Mouse (Mus musculus) forebrain, embryonic 12.5 days (tissue): Measurements from ENCODE around the gene Josd1. TPM values are rescaled to one million over a fixed set of nuclear protein-coding genes. Genes with fewer than 3 reads are reported as not detected.

Experiments
- ATAC-seq: fragments of 200-750 bp; cut with Nextera tagmentation; 2 replicates; pipeline ENCODE4 v1.8.0; 2017; ENCODE audit warnings: moderate TSS enrichment; ENCODE audit not compliant: low FRiP score
- H3K27ac ChIP-seq: fragments of 300-500 bp; sonication (generic); 2 replicates; pipeline ENCODE4 v1.5.1; 2016; ENCODE audit warnings: mild to moderate bottlenecking
- H3K27me3 ChIP-seq: fragments of 300-500 bp; sonication (generic); 2 replicates; pipeline ENCODE4 v1.6.1; 2016; ENCODE audit warnings: mild to moderate bottlenecking
- H3K36me3 ChIP-seq: fragments of 300-500 bp; sonication (generic); replicated peaks from 2 replicates; pipeline ENCODE4 v1.6.1; 2016; ENCODE audit warnings: mild to moderate bottlenecking
- H3K4me1 ChIP-seq: fragments of 300-500 bp; sonication (generic); 2 replicates; pipeline ENCODE4 v1.6.1; 2016
- H3K4me2 ChIP-seq: fragments of 300-500 bp; sonication (generic); 2 replicates; pipeline ENCODE4 v1.6.1; 2016; ENCODE audit warnings: mild to moderate bottlenecking, moderate library complexity
- H3K4me3 ChIP-seq: fragments of 300-500 bp; sonication (generic); replicated peaks from 2 replicates; pipeline ENCODE4 v1.5.1; 2016; ENCODE audit warnings: mild to moderate bottlenecking
- H3K9ac ChIP-seq: fragments of 300-500 bp; sonication (generic); 2 replicates; pipeline ENCODE4 v1.6.1; 2016; ENCODE audit warnings: mild to moderate bottlenecking
- H3K9me3 ChIP-seq: fragments of 300-500 bp; sonication (generic); 2 replicates; pipeline ENCODE4 v1.6.1; 2016
- WGBS: fragments of 180-500 bp; shearing (Covaris S2); methylation state at CpG from one replicate; pipeline ENCODE4 v1.1.7; 2016; 5-methylcytosine and 5-hydroxymethylcytosine counted together
- polyA plus RNA-seq: library from polyadenylated mRNA; unstranded; fragments of >200 nt; fragmentation: Nextera tagmentation; extraction: Ambion mirVana; gene quantifications from 2 replicates; pipeline ENCODE4 v1.2.1, GENCODE M21; 2016

The Josd1 gene
- polyA plus RNA-seq, 1 experiment from 2014 or later: 24.1 TPM

DNA sequence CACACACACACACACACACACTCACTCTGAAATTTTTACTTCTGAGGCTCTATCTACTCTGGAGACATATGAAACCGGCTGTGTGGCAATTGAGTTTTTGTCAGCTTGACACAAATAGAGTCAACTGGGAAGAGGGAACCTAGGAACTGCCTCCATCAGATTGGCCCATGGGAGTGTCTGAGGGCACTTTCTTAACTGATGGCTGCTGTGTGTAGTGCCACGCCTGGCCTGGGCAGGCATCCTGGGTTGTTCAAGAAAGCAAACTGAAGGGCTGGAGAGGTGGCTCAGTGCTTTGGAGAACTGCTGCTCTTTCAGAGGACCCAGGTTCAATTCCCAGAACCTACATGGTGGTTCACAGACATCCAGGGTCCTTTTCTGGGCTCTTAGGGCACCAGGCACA, 42.2 kb downstream of the Josd1 start:
- 85% methylated on average over 2 of the region's 2 CpGs for WGBS
- no peaks in the 10 kb centered on the region for H3K27me3 ChIP-seq
- H3K4me2 ChIP-seq: no peak overlapping the region
- no peak overlapping the region for H3K9ac ChIP-seq
- no peaks in the 10 kb centered on the region for H3K9me3 ChIP-seq
- no peak overlapping the region for H3K27ac ChIP-seq
- H3K4me1 ChIP-seq: no peaks in the 10 kb centered on the region
- H3K4me3 ChIP-seq: no peak overlapping the region
- H3K36me3 ChIP-seq: peaks cover 64% of the 10 kb centered on the region
- no peak for ATAC-seq

DNA sequence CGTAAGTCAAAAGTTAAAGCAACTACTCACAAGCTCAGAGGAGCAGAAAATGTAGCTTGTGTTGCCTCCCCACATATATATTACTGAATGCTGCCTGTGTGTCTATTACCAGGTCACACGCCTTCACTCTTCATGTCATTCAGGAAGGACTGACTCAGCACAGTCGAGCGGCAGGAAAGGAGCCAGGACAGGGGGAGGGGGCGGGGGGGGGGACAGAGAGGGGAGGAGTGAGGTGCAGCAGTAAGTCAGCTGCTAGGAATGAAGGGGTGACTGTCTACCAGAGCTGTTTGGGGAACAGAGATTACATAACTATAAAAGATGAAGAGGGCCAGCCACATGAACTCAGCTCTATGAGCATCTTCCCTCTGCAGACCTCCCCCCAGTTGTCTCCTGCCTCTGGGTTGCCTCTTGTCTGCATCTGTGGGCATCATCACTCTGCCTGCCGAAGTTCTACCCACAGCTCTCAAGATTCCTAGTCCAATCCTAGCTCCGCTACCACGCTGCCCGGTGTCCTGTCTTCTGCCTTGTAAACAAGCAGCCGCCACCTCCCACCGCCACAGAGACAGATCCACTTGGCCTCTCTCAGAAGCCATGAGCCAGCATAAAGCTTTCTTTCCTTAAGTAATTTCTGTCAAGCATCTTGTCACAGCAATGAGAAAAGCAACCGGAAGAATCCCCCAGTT, 46.4 kb downstream of the Josd1 start:
- peaks cover 65% of the 10 kb centered on the region for H3K36me3 ChIP-seq

DNA sequence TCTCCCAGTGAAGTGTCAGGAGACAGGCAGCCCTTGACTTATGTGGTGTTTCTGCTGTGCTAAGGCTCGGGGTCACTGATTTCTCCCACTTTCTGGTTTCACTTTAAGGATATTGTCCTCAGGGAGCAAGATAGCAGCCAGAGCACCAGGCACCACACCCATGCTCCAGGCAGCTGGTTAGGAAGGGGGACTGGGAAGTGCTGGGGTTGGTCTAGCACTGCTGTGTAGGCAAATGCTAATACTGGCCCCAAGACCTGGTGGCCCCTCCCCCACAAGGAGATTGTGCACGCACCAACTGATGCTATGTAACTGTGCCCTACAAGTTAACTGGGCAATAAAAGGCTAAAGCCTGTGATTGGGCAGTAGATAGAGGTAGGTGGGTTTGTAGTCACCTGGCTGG, 57.2 kb downstream of the Josd1 start:
- no peak for ATAC-seq

More for the DNA sequence above, 46.4 kb downstream of the Josd1 start:
- H3K4me2 ChIP-seq: no peak overlapping the region
- H3K4me1 ChIP-seq: no peaks in the 10 kb centered on the region
- no peak overlapping the region for H3K9ac ChIP-seq
- no peak for ATAC-seq
- WGBS: 80% methylated on average over 12 of the region's 12 CpGs
- H3K27me3 ChIP-seq: no peaks in the 10 kb centered on the region
- H3K27ac ChIP-seq: no peak overlapping the region
- no peak overlapping the region for H3K4me3 ChIP-seq
- no peaks in the 10 kb centered on the region for H3K9me3 ChIP-seq

More for the DNA sequence above, 57.2 kb downstream of the Josd1 start:
- H3K4me1 ChIP-seq: no peaks in the 10 kb centered on the region
- H3K27ac ChIP-seq: no peak overlapping the region
- H3K4me3 ChIP-seq: no peak overlapping the region
- H3K9ac ChIP-seq: no peak overlapping the region
- no peaks in the 10 kb centered on the region for H3K27me3 ChIP-seq
- 84% methylated on average over 2 of the region's 2 CpGs for WGBS
- H3K9me3 ChIP-seq: no peaks in the 10 kb centered on the region
- H3K4me2 ChIP-seq: no peak overlapping the region
- H3K36me3 ChIP-seq: peaks cover 72% of the 10 kb centered on the region

Other genes with a start within 250 kb of the Josd1 start
- 245 and 267 TPM in 2 replicates for gene Csnk1e, start 232.4 kb downstream of the Josd1 start, polyA plus RNA-seq
- gene Kcnj4, start 182.7 kb downstream of the Josd1 start, polyA plus RNA-seq: not detected in 2 replicates
- 12.8 and 15.3 TPM in 2 replicates for gene Kdelr3, start 171.5 kb downstream of the Josd1 start, polyA plus RNA-seq
- 76.2 and 77.5 TPM in 2 replicates for gene Ddx17, start 141.2 kb downstream of the Josd1 start, polyA plus RNA-seq
- gene Dmc1, start 82.8 kb downstream of the Josd1 start, polyA plus RNA-seq: 1.4 and 1.8 TPM in 2 replicates
- gene Fam227a, start 29.0 kb downstream of the Josd1 start, polyA plus RNA-seq: 5.1 and 5.4 TPM in 2 replicates
- 89.3 and 90.6 TPM in 2 replicates for gene Cby1, start 28.7 kb downstream of the Josd1 start, polyA plus RNA-seq
- 266 and 274 TPM in 2 replicates for gene Tomm22, start 17.1 kb downstream of the Josd1 start, polyA plus RNA-seq
- 51.5 and 55.7 TPM in 2 replicates for gene Gtpbp1, start 2.9 kb upstream of the Josd1 start, polyA plus RNA-seq
- gene Sun2, start 54.6 kb upstream of the Josd1 start, polyA plus RNA-seq: 6.2 and 8.6 TPM in 2 replicates
- gene Dnal4, start 89.9 kb upstream of the Josd1 start, polyA plus RNA-seq: 76.7 and 78.3 TPM in 2 replicates
- gene Nptxr, start 116.8 kb upstream of the Josd1 start, polyA plus RNA-seq: 7.2 and 8.0 TPM in 2 replicates
- gene Npcd, start 146.3 kb upstream of the Josd1 start, polyA plus RNA-seq: 0.87 TPM in 1 of 2 replicates, not detected in the other
- 31.1 and 31.5 TPM in 2 replicates for gene Cbx6, start 146.8 kb upstream of the Josd1 start, polyA plus RNA-seq
- gene Apobec3, start 203.7 kb upstream of the Josd1 start, polyA plus RNA-seq: 7.4 and 8.4 TPM in 2 replicates